Mouse (Mus musculus) retina, embryonic 14.5 days (tissue): ENCODE data around the gene Plppr1.

ENCODE experiments used
- DNase-seq: peaks from one replicate; pipeline ENCODE4 v3.0.0-alpha.2; 2015; ENCODE audit warnings: low spot score

The Plppr1 gene

GRCm38 (mm10) chr4:49386873-49387272, 327.8 kb downstream of the Plppr1 start:
- DNase-seq, result no peak
